Mouse (Mus musculus): Measurements from ENCODE around the gene Tmod4.
"Not testable (repeated sequence)": the region's sequence is repeated elsewhere in the genome, so short reads cannot be mapped to it uniquely, and the experiment has no call there.

Gene Tmod4

GRCm38 (mm10) chr3:95124246-95124645 lies at the start of gene Tmod4:
Gene Tmod4 (plus strand): TSS chr3:95124476.
- DNase-seq = no peak

DNA sequence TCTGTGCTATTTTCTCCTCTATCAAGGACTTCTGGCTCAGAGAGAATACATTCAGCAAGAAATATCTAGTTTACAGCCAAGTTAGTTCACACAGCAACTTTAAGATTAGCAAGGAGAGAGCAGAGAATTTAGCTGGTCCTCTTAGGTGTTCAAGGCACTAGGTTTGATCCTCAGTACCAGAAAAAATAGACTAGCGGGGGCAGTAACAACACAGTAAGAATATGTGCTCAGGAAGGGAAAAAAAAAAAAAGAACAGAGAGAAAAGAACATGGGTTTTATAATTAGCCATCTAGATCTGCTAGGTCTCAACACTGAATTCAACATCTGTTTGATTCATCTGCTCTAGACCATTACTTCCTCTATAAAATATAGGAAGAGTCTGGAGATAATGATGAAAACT lies 36.2 kb upstream of the Tmod4 start:
- DNase-seq = no peak

DNA sequence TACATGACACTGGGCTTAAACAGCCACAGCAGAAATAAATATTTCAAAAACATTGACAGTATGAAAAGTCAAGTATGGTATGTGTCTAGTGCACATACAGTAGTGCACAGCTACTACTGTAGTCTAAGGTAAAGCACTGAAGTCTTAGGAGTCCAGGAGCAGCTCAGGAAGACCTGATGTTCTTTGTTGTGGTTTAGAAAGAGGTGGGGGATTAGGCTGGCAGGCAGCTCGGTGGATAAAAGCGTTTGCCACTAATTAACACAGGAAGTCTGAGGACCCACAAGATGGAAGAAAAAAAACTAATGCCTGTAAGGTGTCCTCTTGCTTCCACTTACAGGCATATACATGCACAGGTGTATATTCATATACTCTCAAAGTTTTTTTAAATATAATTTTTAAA lies 23.4 kb upstream of the Tmod4 start:
- no peak for DNase-seq

GRCm38 (mm10) chr3:95105121-95105520 lies 19.2 kb upstream of the Tmod4 start:
- no peak for DNase-seq

GRCm38 (mm10) chr3:95105586-95106337 lies 18.5 kb upstream of the Tmod4 start:
- DNase-seq = no peak

GRCm38 (mm10) chr3:95106338-95107117 lies 17.7 kb upstream of the Tmod4 start, which contains the start of gene Pip5k1a:
Gene Pip5k1a (minus strand): TSS chr3:95106930.
- DNase-seq = peak; percentile 98

- DNase-seq = not testable (repeated sequence)
Observed at GRCm38 (mm10) chr3:95107308-95107707, 17.0 kb upstream of the Tmod4 start.

DNA sequence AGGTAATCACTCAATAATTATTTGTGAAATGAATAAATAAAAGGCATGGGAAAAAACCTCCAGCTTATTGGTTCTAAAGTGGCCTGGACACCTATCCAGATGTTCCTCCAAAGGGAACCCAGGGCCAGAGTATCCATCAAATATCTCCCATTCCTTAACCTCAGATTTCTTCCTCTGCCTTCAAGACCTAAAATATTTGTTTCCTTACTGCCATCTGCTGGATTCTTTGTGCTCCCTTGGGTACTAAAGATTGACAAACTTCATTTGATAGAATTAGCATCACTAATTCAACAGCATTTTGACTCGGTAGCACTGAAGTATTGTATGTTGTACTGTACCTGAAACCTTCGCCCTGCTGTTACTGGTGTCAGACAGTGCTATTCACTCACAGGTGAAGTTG lies 16.4 kb upstream of the Tmod4 start:
- DNase-seq = no peak

- DNase-seq = peak; percentile 83
Observed at GRCm38 (mm10) chr3:95110911-95111726, 13.2 kb upstream of the Tmod4 start, which contains the start of gene Vps72. Gene Vps72 (plus strand): TSS chr3:95111022.

- DNase-seq = no peak
Observed at GRCm38 (mm10) chr3:95112760-95113159, 11.5 kb upstream of the Tmod4 start.

DNA sequence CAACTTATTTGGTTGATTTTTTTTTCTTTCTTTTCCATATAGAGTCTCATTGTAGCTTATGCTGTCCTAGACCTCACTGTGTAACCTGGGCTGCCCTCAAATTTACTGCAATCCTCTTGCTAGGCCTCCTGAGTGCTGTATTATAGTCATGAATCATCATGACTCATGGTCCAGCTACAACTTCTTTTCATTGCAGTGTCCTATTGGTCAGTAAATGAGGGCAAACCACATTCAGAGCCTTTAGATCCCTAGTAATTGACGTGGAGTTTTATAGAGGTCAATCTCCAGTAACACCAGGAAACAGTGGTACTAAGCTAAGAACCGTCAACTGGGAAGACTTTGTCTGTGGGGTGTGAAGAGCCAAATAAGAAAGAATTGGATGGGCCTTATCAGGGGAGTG lies 6.5 kb upstream of the Tmod4 start:
- DNase-seq = no peak

- no peak for DNase-seq
Observed at GRCm38 (mm10) chr3:95121580-95121979, 2.7 kb upstream of the Tmod4 start.

GRCm38 (mm10) chr3:95124972-95125371 lies 696 bp downstream of the Tmod4 start:
- DNase-seq = no peak

DNA sequence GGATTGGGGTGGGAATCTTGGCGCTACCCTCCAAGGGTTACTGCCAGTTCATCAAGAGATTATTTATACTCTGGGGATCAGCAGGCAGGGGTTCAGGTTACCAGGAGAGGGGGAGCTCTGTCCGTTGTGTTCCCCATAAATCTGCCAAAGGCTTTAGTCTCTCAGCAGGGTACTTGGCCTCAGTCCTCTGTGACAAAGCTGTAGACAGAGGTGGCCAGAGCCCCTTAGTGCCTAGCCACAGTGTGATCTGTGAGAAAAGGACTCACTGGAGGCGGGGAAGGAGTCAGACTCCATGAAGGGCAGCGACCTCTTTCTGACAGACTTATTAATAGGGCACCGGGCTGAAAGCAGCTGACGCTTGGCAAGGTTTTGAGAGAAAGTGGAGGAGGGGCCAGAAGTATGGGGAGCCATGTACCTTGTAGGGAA lies 5.0 kb downstream of the Tmod4 start:
- peak; percentile 78 for DNase-seq

GRCm38 (mm10) chr3:95130081-95130480 lies 5.8 kb downstream of the Tmod4 start:
- no peak for DNase-seq

- not testable (repeated sequence) for DNase-seq
Observed at GRCm38 (mm10) chr3:95132389-95132788, 8.1 kb downstream of the Tmod4 start.

DNA sequence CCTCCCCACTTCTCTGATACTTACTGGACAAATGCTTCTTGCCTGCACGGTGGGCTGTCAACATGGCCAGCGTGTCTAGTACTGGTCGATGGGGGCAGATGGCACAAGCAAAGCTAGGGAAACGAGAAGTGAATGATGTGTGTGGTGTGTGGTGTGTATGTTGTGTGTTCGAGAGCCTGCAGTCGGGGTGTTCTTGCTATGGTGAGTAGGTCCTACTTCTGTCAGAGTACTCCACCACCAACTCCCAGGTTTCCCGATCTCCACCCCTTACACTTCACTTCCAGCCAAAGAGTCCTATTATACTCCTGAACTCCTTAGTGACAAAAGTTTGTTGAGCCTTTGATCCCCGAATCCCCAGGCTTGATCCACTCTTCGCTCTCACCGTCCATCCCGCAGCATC lies 8.9 kb downstream of the Tmod4 start:
- no peak for DNase-seq

DNA sequence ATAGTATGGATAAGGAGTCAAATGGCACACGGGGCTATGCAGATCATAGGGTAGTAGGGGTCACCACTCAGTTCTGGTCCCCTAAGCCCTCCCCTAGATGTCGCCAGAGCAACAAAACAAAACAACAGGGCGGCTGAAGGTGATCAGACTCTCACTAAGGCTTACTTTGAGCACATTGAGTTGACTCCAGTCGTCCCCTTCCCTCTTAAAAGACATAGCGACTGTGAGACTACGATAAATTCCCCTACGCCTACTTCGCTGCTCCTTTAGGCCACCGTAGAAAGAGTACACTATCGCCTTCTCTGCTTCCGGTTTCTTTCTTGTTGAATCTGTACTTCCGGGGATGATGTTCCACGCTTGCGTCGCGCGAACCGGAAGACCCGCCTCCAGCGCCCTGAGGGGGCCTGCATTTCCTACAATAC lies 9.4 kb downstream of the Tmod4 start, which contains the start of the genes Scnm1 and Lysmd1:
Gene Scnm1, minus strand, starts transcription at position 332 of the 422 bp plus-strand sequence.
Gene Lysmd1, plus strand, starts transcription at position 409 of the 422 bp plus-strand sequence.
- DNase-seq = peak; percentile 96

DNA sequence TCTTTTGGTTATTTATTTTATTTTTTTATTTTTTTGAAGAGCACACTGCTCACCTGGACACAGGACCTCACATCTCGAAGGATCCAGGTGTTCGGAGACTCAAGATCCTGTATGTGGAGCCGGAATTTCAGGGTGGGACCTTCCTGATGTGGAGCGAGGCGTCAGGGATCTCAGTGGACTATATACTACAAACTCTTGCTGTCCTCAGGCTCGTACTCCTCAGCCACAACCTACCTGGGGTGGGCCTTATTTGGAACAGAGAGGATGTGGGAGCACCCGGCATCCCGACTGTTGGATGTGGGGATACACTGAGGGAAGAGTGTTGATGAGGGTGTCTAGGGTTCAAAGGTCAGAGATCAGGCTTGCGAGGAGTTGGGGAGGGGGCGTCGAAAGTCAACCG lies 9.9 kb downstream of the Tmod4 start:
- not testable (repeated sequence) for DNase-seq

DNA sequence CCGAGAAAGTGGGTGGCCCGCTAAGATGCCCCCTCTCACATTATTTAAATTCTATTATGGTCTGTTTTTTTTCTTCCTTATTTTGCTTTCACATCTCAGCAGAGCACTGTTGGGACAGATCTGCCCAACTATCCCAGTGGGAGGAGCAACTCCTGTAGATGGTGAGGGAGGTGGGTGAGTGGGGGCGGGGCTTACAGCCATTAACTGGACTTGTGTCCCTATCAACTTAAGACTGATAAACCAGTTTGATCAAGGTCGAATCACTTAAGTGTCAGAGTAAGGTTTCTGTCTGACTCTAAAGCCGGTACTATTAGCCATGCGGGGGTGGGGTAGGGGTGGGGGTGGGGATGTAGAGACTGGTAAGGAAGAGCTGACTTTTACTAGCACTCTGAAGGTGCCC lies 10.7 kb downstream of the Tmod4 start:
- DNase-seq = peak; percentile 70

- no peak for DNase-seq
Observed at GRCm38 (mm10) chr3:95135433-95136052, 11.3 kb downstream of the Tmod4 start.

GRCm38 (mm10) chr3:95136336-95136735 lies 12.1 kb downstream of the Tmod4 start:
- DNase-seq = no peak

All from cerebellum, adult 11-12 months (tissue).